Mouse (Mus musculus) G1E (cell line): ENCODE results near the gene Pitpna.

Experiments used
- CTCF ChIP-seq: IDR thresholded peaks from 2 replicates; pipeline ENCODE4 v1.5.1; 2012; ENCODE audit warnings: low read depth, low read length, inconsistent platforms, mixed read lengths
- TAL1 ChIP-seq: conservative IDR thresholded peaks from 2 replicates; pipeline ENCODE4 v1.6.1; 2012; ENCODE audit warnings: low read depth, low read length, inconsistent platforms, mixed read lengths

DNA sequence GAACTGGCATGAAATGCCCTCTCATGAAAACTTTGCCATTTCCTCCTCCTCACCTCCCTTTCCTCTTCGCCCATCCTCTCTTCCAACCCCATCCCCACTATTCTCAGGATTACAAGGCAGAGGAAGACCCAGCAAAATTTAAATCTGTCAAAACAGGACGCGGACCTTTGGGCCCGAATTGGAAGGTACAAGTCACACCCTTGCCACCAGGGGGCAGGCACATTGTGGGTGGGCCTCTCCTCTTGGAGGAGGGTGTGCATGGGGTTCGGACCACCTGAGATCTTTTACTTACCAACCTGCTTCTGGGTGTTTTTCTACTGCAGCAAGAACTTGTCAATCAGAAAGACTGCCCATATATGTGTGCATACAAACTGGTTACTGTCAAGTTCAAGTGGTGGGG is 31.2 kb downstream of the Pitpna start:
- 0 out of 2 replicates have a peak, but pooled peaks have one; percentile 26 for TF ChIP-seq CTCF
- no peak for TF ChIP-seq TAL1
